Mouse (Mus musculus) layer of hippocampus, adult 8-10 months (tissue): ENCODE data around the gene Mad1l1. TPM values are rescaled to one million over a fixed set of nuclear protein-coding genes. Genes with fewer than 3 reads are reported as not detected.
"Not testable (repeated sequence)": the region's sequence is repeated elsewhere in the genome, so short reads cannot be mapped to it uniquely, and the experiment has no call there.

ENCODE experiments used
- DNase-seq, 2 experiments: peaks; one replicate each; pipeline ENCODE4 v3.0.0; 2022; ENCODE audit warnings: low spot score in 2 of 2
- total RNA-seq, 4 experiments: library from RNA; stranded (reverse); gene quantifications; 2 replicates each; pipeline ENCODE4 v1.2.4; 2022

Mad1l1 gene
- total RNA-seq, 4 experiments from 2014 or later = 15.3 to 19.9 (median 17.2) TPM

- DNase-seq = no peak
Measured at GRCm38 (mm10) chr5:140013652-140014051, 307.7 kb downstream of the Mad1l1 start.

- DNase-seq = no peak
Measured at GRCm38 (mm10) chr5:140012286-140012967, 308.9 kb downstream of the Mad1l1 start.

GRCm38 (mm10) chr5:140010405-140010804 is 310.9 kb downstream of the Mad1l1 start:
- DNase-seq = no peak

GRCm38 (mm10) chr5:140009083-140009655 is 312.2 kb downstream of the Mad1l1 start:
- DNase-seq = no peak

GRCm38 (mm10) chr5:140008523-140008806 is 312.9 kb downstream of the Mad1l1 start:
- no peak for DNase-seq

- no peak for DNase-seq
Measured at GRCm38 (mm10) chr5:140007656-140008522, 313.5 kb downstream of the Mad1l1 start.

- DNase-seq = no peak
Measured at GRCm38 (mm10) chr5:140006861-140007260, 314.5 kb downstream of the Mad1l1 start.

GRCm38 (mm10) chr5:140002541-140002940 is 318.8 kb downstream of the Mad1l1 start:
- no peak for DNase-seq

- no peak for DNase-seq
Measured at GRCm38 (mm10) chr5:139998916-139999315, 322.4 kb downstream of the Mad1l1 start.

- DNase-seq = not testable (repeated sequence)
Measured at GRCm38 (mm10) chr5:139998321-139998720, 323.0 kb downstream of the Mad1l1 start.

- DNase-seq = no peak
Measured at GRCm38 (mm10) chr5:139991531-139991930, 329.8 kb downstream of the Mad1l1 start.

GRCm38 (mm10) chr5:139985073-139985746 is 336.1 kb downstream of the Mad1l1 start:
- no peak for DNase-seq

GRCm38 (mm10) chr5:139981976-139982375 is 339.4 kb downstream of the Mad1l1 start:
- no peak for DNase-seq

GRCm38 (mm10) chr5:139979371-139979770 is 342.0 kb downstream of the Mad1l1 start:
- DNase-seq = no peak

- no peak for DNase-seq
Measured at GRCm38 (mm10) chr5:139978525-139979276, 342.7 kb downstream of the Mad1l1 start.

- DNase-seq = no peak
Measured at GRCm38 (mm10) chr5:139977476-139977875, 343.9 kb downstream of the Mad1l1 start.

- DNase-seq = no peak
Measured at GRCm38 (mm10) chr5:139976584-139976983, 344.8 kb downstream of the Mad1l1 start.

- no peak for DNase-seq
Measured at GRCm38 (mm10) chr5:139970186-139970631, 351.1 kb downstream of the Mad1l1 start.

GRCm38 (mm10) chr5:139969151-139969948 is 352.0 kb downstream of the Mad1l1 start:
- DNase-seq = no peak

GRCm38 (mm10) chr5:139965596-139965995 is 355.8 kb downstream of the Mad1l1 start:
- DNase-seq = no peak
